Mouse (Mus musculus): ENCODE data around the gene Car6. TPM values are rescaled to one million over a fixed set of nuclear protein-coding genes. Genes with fewer than 3 reads are reported as not detected.

The Car6 gene
- polyA plus RNA-seq, 1 experiment from 2014 or later, result 0.27 TPM

GRCm38 (mm10) chr4:150137368-150138083 lies 63.6 kb downstream of the Car6 start:
- DNase-seq (ENCODE audit: low spot score), result no peak
- H3K9ac ChIP-seq (replicated peaks; ENCODE audit: low read depth), result no peak overlapping the region
- WGBS, result 77% methylated on average over 7 of the region's 7 CpGs
- H3K4me2 ChIP-seq (replicated peaks; ENCODE audit: low read depth, low read length), result no peak overlapping the region
- H3K4me3 ChIP-seq (ENCODE audit: low read depth, low read length), result no peak overlapping the region
- H3K27ac ChIP-seq (ENCODE audit: low read length), result no peak overlapping the region
- H3K27me3 ChIP-seq (replicated peaks; ENCODE audit: insufficient read depth, low read length), result no peaks in the 10 kb centered on the region
- no peaks in the 10 kb centered on the region for H3K9me3 ChIP-seq (ENCODE audit: low read length)
- H3K4me1 ChIP-seq (ENCODE audit: insufficient read depth, low read depth, low read length), result no peaks in the 10 kb centered on the region
- TF ChIP-seq EP300 (IDR thresholded peaks at IDR 0.05) (no peak), CTCF (IDR thresholded peaks at IDR 0.05) (no peak)
- no peaks in the 10 kb centered on the region for H3K36me3 ChIP-seq (ENCODE audit: insufficient read depth, low read length)
- ATAC-seq, result no peak

Other genes starting within 250 kb of the Car6 start
- gene Spsb1, start 246.3 kb downstream of the Car6 start, polyA plus RNA-seq (2015; fragmentation: Nextera tagmentation; extraction: Ambion mirVana), result 14.6 and 19.2 TPM in 2 replicates
- gene H6pd, start 192.3 kb downstream of the Car6 start, polyA plus RNA-seq (2015; fragmentation: Nextera tagmentation; extraction: Ambion mirVana), result 44.8 and 45.8 TPM in 2 replicates
- 1.6 TPM in 2 replicates for gene Gpr157, start 114.0 kb downstream of the Car6 start, polyA plus RNA-seq (2015; fragmentation: Nextera tagmentation; extraction: Ambion mirVana)
- gene Slc2a5, start 82.0 kb downstream of the Car6 start, polyA plus RNA-seq (2015; fragmentation: Nextera tagmentation; extraction: Ambion mirVana), result 0.23 and 0.60 TPM in 2 replicates
- gene Slc2a7, start 52.4 kb downstream of the Car6 start, polyA plus RNA-seq (2015; fragmentation: Nextera tagmentation; extraction: Ambion mirVana), result not detected in 2 replicates
- 305 and 319 TPM in 2 replicates for gene Eno1, start 35.4 kb upstream of the Car6 start, polyA plus RNA-seq (2015; fragmentation: Nextera tagmentation; extraction: Ambion mirVana)
- 15.7 and 16.0 TPM in 2 replicates for gene Rere, start 80.3 kb upstream of the Car6 start, polyA plus RNA-seq (2015; fragmentation: Nextera tagmentation; extraction: Ambion mirVana)